Mouse (Mus musculus) embryonic facial prominence, embryonic 14.5 days (tissue): ENCODE results near the gene Hus1b. TPM values are rescaled to one million over a fixed set of nuclear protein-coding genes. Genes with fewer than 3 reads are reported as not detected.

Experiments used
- ATAC-seq: fragments of 200-750 bp; cut with Nextera tagmentation; 2 replicates; pipeline ENCODE4 v1.8.0; 2017; ENCODE audit warnings: low read depth, moderate number of reproducible peaks, moderate TSS enrichment
- DNase-seq: peaks from one replicate; pipeline ENCODE4 v3.0.0-alpha.2; 2015; ENCODE audit warnings: low spot score
- H3K27ac ChIP-seq: fragments of 300-500 bp; sonication (generic); replicated peaks from 2 replicates; pipeline ENCODE4 v1.5.1; 2014; ENCODE audit warnings: low read depth, mild to moderate bottlenecking, low read length, moderate library complexity
- H3K27me3 ChIP-seq: fragments of 300-500 bp; sonication (generic); replicated peaks from 2 replicates; pipeline ENCODE4 v1.6.1; 2014; ENCODE audit warnings: low read length; ENCODE audit not compliant: control insufficient read depth, insufficient read depth
- H3K36me3 ChIP-seq: fragments of 300-500 bp; sonication (generic); 2 replicates; pipeline ENCODE4 v1.6.1; 2014; ENCODE audit warnings: low read length, mixed read lengths; ENCODE audit not compliant: control insufficient read depth, insufficient read depth
- H3K4me1 ChIP-seq: fragments of 300-500 bp; sonication (generic); 2 replicates; pipeline ENCODE4 v1.6.1; 2014; ENCODE audit warnings: antibody characterized with exemption, low read length; ENCODE audit not compliant: control insufficient read depth, insufficient read depth
- H3K4me2 ChIP-seq: fragments of 300-500 bp; sonication (generic); 2 replicates; pipeline ENCODE4 v1.6.1; 2014; ENCODE audit warnings: low read depth, mild to moderate bottlenecking, low read length, moderate library complexity, mixed read lengths
- H3K4me3 ChIP-seq: fragments of 300-500 bp; sonication (generic); 2 replicates; pipeline ENCODE4 v1.5.1; 2014; ENCODE audit warnings: low read depth, mild to moderate bottlenecking, low read length
- H3K9ac ChIP-seq: fragments of 300-500 bp; sonication (generic); 2 replicates; pipeline ENCODE4 v1.6.1; 2014; ENCODE audit warnings: low read depth, mild to moderate bottlenecking, low read length, moderate library complexity, mixed read lengths
- H3K9me3 ChIP-seq: fragments of 300-500 bp; sonication (generic); 2 replicates; pipeline ENCODE4 v1.6.1; 2016; ENCODE audit warnings: low read length; ENCODE audit not compliant: control insufficient read depth
- WGBS: fragments of 180-500 bp; shearing (Covaris S2); extraction: QIAGEN DNeasy Blood & Tissue Kit; methylation state at CpG from one replicate; pipeline ENCODE4 v1.1.7; 2014; 5-methylcytosine and 5-hydroxymethylcytosine counted together
- polyA plus RNA-seq: library from polyadenylated mRNA; unstranded; fragments of >200 nt; fragmentation: Nextera tagmentation; extraction: Ambion mirVana; gene quantifications from 2 replicates; pipeline ENCODE4 v1.2.1, GENCODE M21; 2014

The Hus1b gene
- polyA plus RNA-seq, 1 experiment from 2014 or later = not detected

DNA sequence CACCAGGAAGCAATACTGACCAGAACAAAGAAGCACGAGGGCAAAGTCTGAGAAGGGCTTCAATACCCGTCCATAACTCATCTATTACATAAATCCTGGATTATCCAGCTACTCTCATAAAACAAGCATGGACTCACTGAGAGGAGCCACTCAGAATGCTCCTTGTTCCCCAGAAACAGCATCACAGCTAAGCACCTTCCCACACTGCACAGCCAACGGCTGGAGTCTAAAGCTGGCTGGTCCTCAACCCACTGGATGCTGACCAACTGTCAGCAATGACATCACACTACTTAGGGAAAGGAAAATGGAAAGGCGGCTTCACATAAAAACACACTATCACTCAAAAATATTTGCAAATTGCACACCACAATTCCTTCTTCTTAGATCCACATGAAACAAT lies 20.8 kb upstream of the Hus1b start:
- H3K27ac ChIP-seq = no peak overlapping the region
- no peaks in the 10 kb centered on the region for H3K36me3 ChIP-seq
- no peak overlapping the region for H3K4me2 ChIP-seq
- no peak overlapping the region for H3K9ac ChIP-seq
- no peaks in the 10 kb centered on the region for H3K27me3 ChIP-seq
- peaks cover 19% of the 10 kb centered on the region for H3K4me1 ChIP-seq
- WGBS = 66% methylated on average over 4 of the region's 4 CpGs
- no peaks in the 10 kb centered on the region for H3K9me3 ChIP-seq
- DNase-seq (no peak), ATAC-seq (no peak)
- no peak overlapping the region for H3K4me3 ChIP-seq

DNA sequence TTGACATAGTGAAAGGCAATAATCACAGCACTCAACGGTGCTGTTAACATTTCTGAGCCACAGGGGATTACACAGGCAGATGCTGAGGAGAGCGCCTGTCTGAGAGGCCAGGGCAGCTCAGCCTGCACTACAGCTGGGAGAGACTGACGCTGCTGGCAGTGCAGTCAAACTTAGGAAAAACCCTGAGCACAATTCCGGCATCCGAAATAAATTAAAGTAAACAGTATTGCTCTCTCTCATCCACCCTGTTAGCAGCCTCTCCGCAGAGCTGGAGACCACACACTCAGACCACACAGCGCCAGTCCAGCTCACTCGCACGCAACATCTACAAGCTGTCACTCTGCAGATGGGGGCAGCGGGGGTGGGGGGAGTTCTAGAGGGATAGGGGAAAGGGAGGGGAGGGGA lies 18.9 kb upstream of the Hus1b start:
- peak overlapping the region; percentile 33; the same call in 1 of the 2 replicates for H3K27ac ChIP-seq
- WGBS = 3% methylated on average over 10 of the region's 10 CpGs
- peak; percentile 92 for ATAC-seq
- H3K27me3 ChIP-seq = no peaks in the 10 kb centered on the region
- H3K9me3 ChIP-seq = no peaks in the 10 kb centered on the region
- H3K36me3 ChIP-seq = no peaks in the 10 kb centered on the region
- DNase-seq = peak; percentile 84
- peak overlapping the region; percentile 43 for H3K4me2 ChIP-seq
- H3K4me3 ChIP-seq = no peak overlapping the region
- peak overlapping the region; percentile 17; the same call in 1 of the 2 replicates for H3K9ac ChIP-seq
- peaks cover 15% of the 10 kb centered on the region for H3K4me1 ChIP-seq

DNA sequence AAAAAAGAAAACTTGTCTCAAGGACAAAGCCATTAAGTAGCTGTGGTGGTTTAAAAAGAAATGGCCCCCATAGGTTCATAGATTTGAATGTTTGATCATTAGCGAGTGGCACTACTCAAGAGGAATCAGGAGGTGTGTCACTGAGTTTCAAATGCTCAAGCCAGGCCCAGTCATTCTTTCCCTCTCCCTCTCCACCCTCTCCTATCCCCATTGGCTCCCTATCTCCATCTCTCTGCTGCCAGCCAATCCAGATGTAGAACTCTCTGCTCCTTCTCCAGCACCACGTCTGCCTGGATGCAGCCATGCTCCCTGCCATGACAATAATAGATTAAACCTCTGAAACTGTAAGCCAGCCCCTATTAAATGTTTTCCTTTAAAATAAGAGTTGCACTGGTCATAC lies 14.4 kb upstream of the Hus1b start:
- ATAC-seq = no peak

DNA sequence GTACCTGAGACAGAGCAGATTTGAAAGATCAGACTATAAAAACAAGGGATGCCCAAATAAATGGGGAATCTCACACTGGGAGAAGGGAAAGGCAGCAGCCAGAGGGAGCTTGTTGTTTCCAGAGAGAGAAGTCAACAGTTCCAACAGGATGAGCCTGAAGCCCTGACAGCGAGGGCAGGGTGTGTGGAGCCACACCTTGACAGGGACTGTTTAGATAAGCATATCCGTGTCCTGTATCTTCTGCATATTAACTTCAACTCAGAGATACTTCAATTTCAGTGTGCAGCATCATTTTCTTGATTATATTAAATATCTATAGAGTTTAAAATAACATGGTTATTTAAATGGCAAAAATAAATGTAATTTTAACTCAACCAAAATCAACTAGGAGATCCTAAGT lies 13.2 kb upstream of the Hus1b start:
- Histone ChIP-seq H3K4me2 (no peak overlapping the region), H3K9ac (no peak overlapping the region), H3K4me1 (0 out of 2 replicates have a peak, but pooled peaks cover 2% of the 10 kb centered on the region), H3K4me3 (no peak overlapping the region), H3K9me3 (no peaks in the 10 kb centered on the region), H3K36me3 (no peaks in the 10 kb centered on the region), H3K27me3 (no peaks in the 10 kb centered on the region), H3K27ac (no peak overlapping the region)
- ATAC-seq = no peak
- WGBS = 80% methylated on average over 2 of the region's 2 CpGs
- no peak for DNase-seq

More for the DNA sequence above, 14.4 kb upstream of the Hus1b start:
- Histone ChIP-seq H3K4me3 (no peak overlapping the region), H3K27me3 (no peaks in the 10 kb centered on the region), H3K4me2 (no peak overlapping the region), H3K9me3 (no peaks in the 10 kb centered on the region), H3K4me1 (peaks cover 11% of the 10 kb centered on the region), H3K36me3 (no peaks in the 10 kb centered on the region), H3K9ac (no peak overlapping the region), H3K27ac (no peak overlapping the region)
- DNase-seq = no peak
- WGBS = 65% methylated on average over 2 of the region's 2 CpGs

DNA sequence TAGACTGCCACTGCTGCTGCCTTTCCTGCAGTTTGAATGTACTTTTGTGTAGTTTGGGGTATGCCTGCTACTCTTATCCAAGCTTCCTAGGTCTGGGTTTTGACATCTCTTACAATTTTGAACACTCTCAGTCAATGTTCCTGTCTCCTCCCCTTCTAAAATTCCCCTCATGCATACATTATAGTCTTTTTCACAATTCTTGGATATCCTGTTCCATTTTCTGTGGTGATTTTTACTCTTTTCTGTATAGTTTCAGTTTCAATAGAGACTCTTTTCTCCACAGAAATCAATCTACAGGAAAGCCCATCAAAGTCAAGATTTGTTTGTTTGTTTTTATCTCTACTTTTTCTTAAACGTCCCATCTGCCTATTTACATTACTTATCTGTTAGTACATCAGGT lies 6.0 kb upstream of the Hus1b start:
- no peak for DNase-seq
- WGBS = 38% methylated on average over 1 of the region's 1 CpGs
- H3K27ac ChIP-seq = no peak overlapping the region

DNA sequence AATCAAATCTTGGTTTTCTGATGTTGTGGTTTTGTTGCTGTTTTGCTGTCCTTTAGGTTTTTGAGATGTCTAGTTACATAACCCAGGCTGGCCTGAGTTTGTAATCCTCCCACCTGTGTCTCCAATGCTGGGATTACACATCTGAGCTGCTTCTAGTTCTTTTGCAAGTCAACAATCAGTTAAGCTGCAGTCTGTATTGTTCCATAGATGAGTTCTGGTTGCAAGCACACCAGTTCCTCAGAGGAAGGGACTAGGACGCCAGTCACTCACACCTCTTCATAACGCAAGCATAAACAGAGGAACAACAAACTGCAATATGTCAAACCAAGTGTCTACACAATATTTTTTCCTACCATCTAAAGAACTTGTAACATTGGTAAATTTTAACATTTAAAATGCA lies 4.5 kb upstream of the Hus1b start:
- H3K9ac ChIP-seq = no peak overlapping the region
- no peak overlapping the region for H3K27ac ChIP-seq
- H3K9me3 ChIP-seq = no peaks in the 10 kb centered on the region
- DNase-seq = no peak
- no peaks in the 10 kb centered on the region for H3K27me3 ChIP-seq
- ATAC-seq = no peak
- H3K4me2 ChIP-seq = no peak overlapping the region
- no peak overlapping the region for H3K4me3 ChIP-seq
- H3K36me3 ChIP-seq = no peaks in the 10 kb centered on the region
- no peaks in the 10 kb centered on the region for H3K4me1 ChIP-seq
- 91% methylated on average over 2 of the region's 2 CpGs for WGBS

More for the DNA sequence above, 6.0 kb upstream of the Hus1b start:
- Histone ChIP-seq H3K4me1 (no peaks in the 10 kb centered on the region), H3K36me3 (no peaks in the 10 kb centered on the region), H3K9ac (no peak overlapping the region), H3K4me3 (no peak overlapping the region), H3K4me2 (no peak overlapping the region), H3K27me3 (no peaks in the 10 kb centered on the region), H3K9me3 (no peaks in the 10 kb centered on the region)
- ATAC-seq = no peak

DNA sequence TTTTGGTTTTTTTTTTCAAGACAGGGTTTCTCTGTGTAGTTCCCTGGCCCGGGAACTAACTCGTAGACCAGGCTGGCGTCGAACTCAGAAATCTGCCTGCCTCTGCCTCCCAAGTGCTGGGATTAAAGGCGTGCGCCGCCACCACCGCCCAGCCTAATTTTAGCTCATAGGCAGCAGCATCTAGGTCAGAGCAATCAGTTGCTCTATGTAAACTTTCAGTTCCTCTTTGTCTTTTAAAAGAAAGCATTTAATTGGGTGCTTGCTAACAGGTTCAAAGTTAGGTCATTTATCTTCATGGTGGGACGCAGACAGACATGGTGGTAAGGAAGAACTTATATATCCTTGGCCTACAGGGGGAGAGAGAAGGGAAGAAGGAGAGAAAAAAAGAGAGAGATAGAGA lies 1.6 kb upstream of the Hus1b start:
- no peak for DNase-seq
- H3K4me2 ChIP-seq = no peak overlapping the region
- no peak for ATAC-seq
- H3K4me3 ChIP-seq = no peak overlapping the region
- no peak overlapping the region for H3K27ac ChIP-seq
- no peaks in the 10 kb centered on the region for H3K9me3 ChIP-seq
- H3K4me1 ChIP-seq = no peaks in the 10 kb centered on the region
- 95% methylated on average over 9 of the region's 9 CpGs for WGBS
- H3K9ac ChIP-seq = no peak overlapping the region
- no peaks in the 10 kb centered on the region for H3K27me3 ChIP-seq
- H3K36me3 ChIP-seq = no peaks in the 10 kb centered on the region

DNA sequence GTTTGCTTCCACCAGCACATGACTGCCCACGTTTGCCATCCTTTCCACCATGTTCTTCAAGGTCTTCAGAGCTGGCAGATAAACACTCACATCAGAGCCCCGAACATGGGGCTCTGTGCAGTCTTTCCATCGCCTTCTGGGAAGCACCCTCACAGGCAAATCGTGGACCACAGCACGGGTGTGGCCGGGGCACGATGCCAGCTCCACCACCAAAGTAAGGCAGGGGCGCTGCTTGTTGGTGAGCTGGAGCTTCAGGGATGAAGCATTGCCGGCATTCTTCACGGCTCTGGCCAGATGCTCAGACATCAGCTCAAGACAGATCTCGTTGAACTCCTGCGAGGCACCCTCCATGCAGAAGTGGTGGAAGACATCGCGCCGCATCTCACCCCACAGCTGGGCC lies 430 bp downstream of the Hus1b start:
- ATAC-seq = no peak
- no peak overlapping the region for H3K4me2 ChIP-seq
- 88% methylated on average over 14 of the region's 15 CpGs for WGBS
- H3K9ac ChIP-seq = no peak overlapping the region
- H3K27ac ChIP-seq = no peak overlapping the region
- no peaks in the 10 kb centered on the region for H3K27me3 ChIP-seq
- no peak overlapping the region for H3K4me3 ChIP-seq
- no peaks in the 10 kb centered on the region for H3K9me3 ChIP-seq
- H3K4me1 ChIP-seq = no peaks in the 10 kb centered on the region
- H3K36me3 ChIP-seq = no peaks in the 10 kb centered on the region
- DNase-seq = no peak

DNA sequence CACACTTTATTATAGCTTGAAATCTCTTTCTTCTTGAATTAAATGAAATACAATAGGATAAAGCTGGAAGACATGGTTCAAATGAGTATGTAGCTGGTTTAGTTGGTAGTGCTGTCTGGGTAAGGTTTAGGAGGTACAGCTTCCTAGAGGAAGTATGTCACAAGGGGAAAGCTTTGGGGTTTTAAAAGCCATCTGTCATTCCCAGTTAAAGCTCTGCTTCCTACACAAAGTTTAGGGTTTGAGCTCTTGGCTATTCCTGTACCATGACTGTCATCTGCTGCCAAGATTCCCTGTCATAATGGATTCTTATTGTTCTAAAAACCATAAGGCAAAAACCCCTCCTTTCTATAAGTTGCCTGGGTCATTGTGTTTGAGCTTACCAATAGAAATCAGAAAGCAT lies 1.8 kb downstream of the Hus1b start:
- Histone ChIP-seq H3K9me3 (no peaks in the 10 kb centered on the region), H3K27ac (no peak overlapping the region)

More for the DNA sequence above, 1.8 kb downstream of the Hus1b start:
- Histone ChIP-seq H3K9ac (no peak overlapping the region), H3K4me3 (no peak overlapping the region), H3K36me3 (no peaks in the 10 kb centered on the region), H3K4me1 (no peaks in the 10 kb centered on the region), H3K27me3 (no peaks in the 10 kb centered on the region), H3K4me2 (no peak overlapping the region)
- no peak for ATAC-seq
- no peak for DNase-seq
